ENCODE assay signal across 10 mouse cellular contexts in genomic region chr2:154712271-154712677, GRCm38 (mm10). TPM values are rescaled to one million over a fixed set of nuclear protein-coding genes. Genes with fewer than 3 reads are reported as not detected.
DNase-seq lines count a peak whose midpoint lies in the region; ATAC-seq and TF ChIP-seq lines count a peak whose summit lies in the region.
"Had no signal": no experiment of that assay in that cellular context is flagged by ENCODE, and none has a peak within 500 bp of the region (broad histone marks: within the 10 kb centered on the region; RNA-seq: fewer than 3 reads in every experiment).

No protein-coding gene starts in this region.

- POLR2A ChIA-PET in Patski (lab: Charles Lee) = interaction anchor here (1.5 kb wide), 1 partner anchor 78 kb away, joined by 4 read pairs; the partner anchor contains the start of gene Raly

- no peaks in the 10 kb centered on the region for H3K36me3 ChIP-seq in hindbrain, embryonic 10.5 days
- no peaks in the 10 kb centered on the region for H3K36me3 ChIP-seq in hindbrain, embryonic 12.5 days
- H3K36me3 ChIP-seq in heart, embryonic 12.5 days = no peaks in the 10 kb centered on the region
- no peaks in the 10 kb centered on the region for H3K36me3 ChIP-seq in midbrain, postnatal 0 days (ENCODE audit: insufficient read depth, low read length)
- no peaks in the 10 kb centered on the region for H3K36me3 ChIP-seq in stomach, postnatal 0 days (ENCODE audit: control insufficient read depth, insufficient read depth, low read length)
- H3K36me3 ChIP-seq: embryonic facial prominence, embryonic 15.5 days had no signal

- no peaks in the 10 kb centered on the region for H3K27me3 ChIP-seq in hindbrain, embryonic 10.5 days (ENCODE audit: insufficient read depth, poor library complexity, severe bottlenecking)
- no peaks in the 10 kb centered on the region for H3K27me3 ChIP-seq in hindbrain, embryonic 12.5 days
- H3K27me3 ChIP-seq in Patski = no peaks in the 10 kb centered on the region
- no peaks in the 10 kb centered on the region for H3K27me3 ChIP-seq in heart, embryonic 12.5 days (replicated peaks)
- H3K27me3 ChIP-seq in midbrain, postnatal 0 days (ENCODE audit: insufficient read depth, low read length) = no peaks in the 10 kb centered on the region
- no peaks in the 10 kb centered on the region for H3K27me3 ChIP-seq in stomach, postnatal 0 days (ENCODE audit: control insufficient read depth, insufficient read depth, low read length)
- H3K27me3 ChIP-seq: embryonic facial prominence, embryonic 15.5 days had no signal

- intact Hi-C loops in left cerebral cortex, postnatal 4 days (cut with DNase I) = loop anchor here (10.0 kb wide), 1 partner anchor 63 kb away; the partner anchor contains the start of gene Gm14214

- H3K4me2 ChIP-seq in hindbrain, embryonic 12.5 days (replicated peaks) = no peak overlapping the region
- H3K4me2 ChIP-seq in heart, embryonic 12.5 days = peak overlapping the region; percentile 25; the same call in 1 of the 2 replicates
- H3K4me2 ChIP-seq in midbrain, postnatal 0 days (ENCODE audit: low read depth, low read length, poor library complexity, severe bottlenecking) = no peak overlapping the region
- H3K4me2 ChIP-seq in stomach, postnatal 0 days (replicated peaks; ENCODE audit: low read depth) = 0 out of 2 replicates have a peak overlapping the region, but pooled peaks have one; percentile 2
- H3K4me2 ChIP-seq: embryonic facial prominence, embryonic 15.5 days had no signal

- CTCF ChIA-PET in Patski (lab: Charles Lee) = interaction anchor here (0.8 to 4.6 kb wide), 14 partner anchors 20 to 152 kb away, joined by 3 to 21 read pairs (median 6); no protein-coding TSS in a partner anchor

- no peak overlapping the region for H3K9ac ChIP-seq in hindbrain, embryonic 12.5 days
- H3K9ac ChIP-seq in heart, embryonic 12.5 days = no peak overlapping the region
- H3K9ac ChIP-seq in midbrain, postnatal 0 days (replicated peaks; ENCODE audit: low read length, poor library complexity, severe bottlenecking) = no peak overlapping the region
- no peak overlapping the region for H3K9ac ChIP-seq in stomach, postnatal 0 days (ENCODE audit: low read length)
- H3K9ac ChIP-seq: embryonic facial prominence, embryonic 15.5 days had no signal

- H3K9me3 ChIP-seq in hindbrain, embryonic 10.5 days = no peaks in the 10 kb centered on the region
- H3K9me3 ChIP-seq in hindbrain, embryonic 12.5 days (replicated peaks) = no peaks in the 10 kb centered on the region
- no peaks in the 10 kb centered on the region for H3K9me3 ChIP-seq in heart, embryonic 12.5 days (replicated peaks)
- no peaks in the 10 kb centered on the region for H3K9me3 ChIP-seq in midbrain, postnatal 0 days (ENCODE audit: low read length)
- no peaks in the 10 kb centered on the region for H3K9me3 ChIP-seq in stomach, postnatal 0 days (ENCODE audit: control insufficient read depth, low read length)
- H3K9me3 ChIP-seq: embryonic facial prominence, embryonic 15.5 days had no signal

- WGBS in hindbrain, embryonic 10.5 days = 42% methylated on average over 5 of the region's 5 CpGs
- 53% methylated on average over 5 of the region's 5 CpGs for WGBS in hindbrain, embryonic 12.5 days
- WGBS in heart, embryonic 12.5 days = 38% methylated on average over 5 of the region's 5 CpGs
- 38% methylated on average over 5 of the region's 5 CpGs for WGBS in midbrain, postnatal 0 days
- WGBS in stomach, postnatal 0 days = 31% methylated on average over 5 of the region's 5 CpGs

- H3K4me3 ChIP-seq in hindbrain, embryonic 10.5 days = no peak overlapping the region
- H3K4me3 ChIP-seq in hindbrain, embryonic 12.5 days = no peak overlapping the region
- no peak overlapping the region for H3K4me3 ChIP-seq in heart, embryonic 12.5 days
- H3K4me3 ChIP-seq in midbrain, postnatal 0 days (ENCODE audit: low read depth, low read length) = no peak overlapping the region
- no peak overlapping the region for H3K4me3 ChIP-seq in stomach, postnatal 0 days (ENCODE audit: low read depth, low read length)
- H3K4me3 ChIP-seq: embryonic facial prominence, embryonic 15.5 days; myocyte had no signal

- no peak overlapping the region; the same call in 1 of the 2 replicates for H3K27ac ChIP-seq in hindbrain, embryonic 10.5 days
- H3K27ac ChIP-seq in hindbrain, embryonic 12.5 days = no peak overlapping the region
- H3K27ac ChIP-seq in heart, embryonic 12.5 days (ENCODE audit: poor library complexity, severe bottlenecking) = no peak overlapping the region
- H3K27ac ChIP-seq in midbrain, postnatal 0 days (ENCODE audit: low read depth, low read length) = no peak overlapping the region
- no peak overlapping the region for H3K27ac ChIP-seq in stomach, postnatal 0 days (replicated peaks)
- H3K27ac ChIP-seq: embryonic facial prominence, embryonic 15.5 days had no signal

- H3K4me1 ChIP-seq in hindbrain, embryonic 10.5 days (replicated peaks) = peaks cover 5% of the 10 kb centered on the region
- 0 out of 2 replicates have a peak, but pooled peaks cover 3% of the 10 kb centered on the region for H3K4me1 ChIP-seq in hindbrain, embryonic 12.5 days
- H3K4me1 ChIP-seq in heart, embryonic 12.5 days (replicated peaks) = peaks cover 14% of the 10 kb centered on the region
- no peaks in the 10 kb centered on the region for H3K4me1 ChIP-seq in midbrain, postnatal 0 days (ENCODE audit: insufficient read depth, low read length)
- H3K4me1 ChIP-seq in stomach, postnatal 0 days (replicated peaks; ENCODE audit: control insufficient read depth, insufficient read depth) = no peaks in the 10 kb centered on the region

- in situ Hi-C loops in Patski (cut with MboI; ENCODE audit: low pct_unique_long_range_greater_than_20kb) = loop anchor here (10.0 kb wide), 1 partner anchor 63 kb away; the partner anchor contains the start of gene Gm14214

- peak; percentile 69 for TF ChIP-seq CTCF in Patski (IDR thresholded peaks at IDR 0.05)
- peak; percentile 86 for TF ChIP-seq CTCF in midbrain, postnatal 0 days (IDR thresholded peaks at IDR 0.05)
- TF ChIP-seq CTCF in stomach, postnatal 0 days (IDR thresholded peaks at IDR 0.05; ENCODE audit: low read depth) = peak; percentile 95

- no peak for TF ChIP-seq EP300 in stomach, postnatal 0 days (optimal IDR thresholded peaks at IDR 0.05)

- peak; percentile 74 for DNase-seq in hindbrain, embryonic 10.5 days (ENCODE audit: low spot score)
- no peak for DNase-seq in Patski (ENCODE audit: low read depth, low spot score)
- DNase-seq in cerebellum, postnatal 25 days = peak; percentile 77
- DNase-seq in left cerebral cortex, postnatal 4 days = peak; percentile 54
- peak; percentile 29 for DNase-seq in midbrain, postnatal 0 days (ENCODE audit: low spot score)
- peak; percentile 70 for DNase-seq in stomach, postnatal 0 days (ENCODE audit: low spot score)

- no peak for ATAC-seq in hindbrain, embryonic 12.5 days (ENCODE audit: low FRiP score)
- ATAC-seq in Patski = no peak
- 0 out of 2 replicates have a peak, but pooled peaks have one; percentile 9 for ATAC-seq in heart, embryonic 12.5 days (ENCODE audit: insufficient number of reproducible peaks, low FRiP score)
- ATAC-seq in midbrain, postnatal 0 days (ENCODE audit: low FRiP score) = peak; percentile 52; the same call in 1 of the 2 replicates
- ATAC-seq in stomach, postnatal 0 days (ENCODE audit: low FRiP score, low TSS enrichment) = no peak

RNA-seq across cellular contexts. Expression of gene Gm14214, which starts 57.6 kb away (rescaled TPM):
- not detected in 2 replicates for polyA plus RNA-seq in hindbrain, embryonic 10.5 days (2016; fragmentation: Nextera tagmentation; extraction: Ambion mirVana)
- polyA plus RNA-seq in hindbrain, embryonic 12.5 days (2016; fragmentation: Nextera tagmentation; extraction: Ambion mirVana) = 0.36 TPM in 1 of 2 replicates, not detected in the other
- polyA plus RNA-seq in Patski (2021) = not detected
- not detected in 2 replicates for polyA plus RNA-seq in heart, embryonic 12.5 days (2016; fragmentation: Nextera tagmentation; extraction: Ambion mirVana)
- total RNA-seq in left cerebral cortex, postnatal 4 days (2021) = not detected
- total RNA-seq in midbrain, postnatal 0 days (2014; rRNA removed) = not detected in 2 replicates
- polyA plus RNA-seq in midbrain, postnatal 0 days (2015; fragmentation: Nextera tagmentation; extraction: Ambion mirVana) = not detected in 2 replicates
- polyA plus RNA-seq in stomach, postnatal 0 days (2015; fragmentation: Nextera tagmentation; extraction: Ambion mirVana) = not detected in 2 replicates
- polyA plus RNA-seq: embryonic facial prominence, embryonic 15.5 days; myocyte had no signal

Comparison
In these comparisons a context has a peak if more than half of its experiments do, and no peak if none do; other contexts are left out.
1. ATAC-seq: peak in heart, embryonic 12.5 days (single experiment) and midbrain, postnatal 0 days (single experiment); none in hindbrain, embryonic 12.5 days (single experiment), Patski (single experiment) and stomach, postnatal 0 days (single experiment).
2. H3K4me2 ChIP-seq: peak in heart, embryonic 12.5 days (single experiment) and stomach, postnatal 0 days (single experiment); none in hindbrain, embryonic 12.5 days (single experiment) and midbrain, postnatal 0 days (single experiment).
3. Peak in every context shown above with its lines, with median percentiles within 50 percentile points of each other: CTCF ChIP-seq.